Mouse (Mus musculus) cerebellum, adult (tissue): ENCODE data around the gene Recql.

Experiments used
- ATAC-seq: cut with Nextera tagmentation; 2 replicates; pipeline ENCODE4 v1.9.2; 2017; ENCODE audit warnings: mild to moderate bottlenecking, moderate library complexity, mixed read lengths; ENCODE audit not compliant: insufficient number of reproducible peaks, low FRiP score, low TSS enrichment

Gene Recql

DNA sequence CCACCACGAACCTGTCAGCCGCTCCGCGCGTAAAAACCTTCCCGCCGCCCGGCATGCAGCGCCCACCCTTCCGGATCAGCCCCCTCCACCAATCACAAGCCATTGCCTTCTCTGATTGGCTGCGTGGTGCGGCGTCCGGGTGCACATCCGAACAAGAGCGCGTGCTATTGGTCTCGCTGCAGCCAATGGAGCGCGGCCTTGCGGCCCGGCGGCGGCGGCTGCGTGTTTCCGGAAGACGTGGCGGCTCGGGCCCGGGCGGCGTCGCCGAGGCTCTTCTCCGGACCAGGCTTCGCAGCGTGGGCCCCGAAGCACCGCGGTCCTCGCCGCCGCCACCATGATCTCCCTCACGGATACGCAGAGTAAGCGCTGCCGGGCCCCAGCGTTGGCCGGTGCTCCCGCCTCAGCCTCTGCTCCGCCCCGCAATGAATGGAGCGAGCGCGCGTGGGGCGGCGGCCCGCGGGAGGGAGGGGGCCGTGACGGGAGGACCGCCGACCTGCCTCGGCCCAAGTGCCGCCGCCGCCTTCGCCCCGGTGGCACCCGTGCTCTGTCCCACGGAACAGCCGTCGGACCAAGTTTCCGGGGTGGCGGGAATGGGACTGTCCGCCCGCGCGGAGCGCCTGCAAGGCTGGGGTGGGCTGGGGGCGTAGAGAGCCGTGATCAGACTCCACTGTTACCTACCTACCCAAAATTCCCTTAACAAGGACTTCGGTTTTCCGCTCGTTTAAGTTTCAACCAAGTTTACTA, at the start of gene Recql, which contains the start of gene Golt1b:
Recql (minus strand) TSS at position 77 of the 744 bp plus-strand sequence.
Golt1b (plus strand) TSS at position 211 of the 744 bp plus-strand sequence.
- ATAC-seq = peak; percentile 99

GRCm38 (mm10) chr6:142429072-142429471, 42.2 kb upstream of the Recql start:
- ATAC-seq = no peak

DNA sequence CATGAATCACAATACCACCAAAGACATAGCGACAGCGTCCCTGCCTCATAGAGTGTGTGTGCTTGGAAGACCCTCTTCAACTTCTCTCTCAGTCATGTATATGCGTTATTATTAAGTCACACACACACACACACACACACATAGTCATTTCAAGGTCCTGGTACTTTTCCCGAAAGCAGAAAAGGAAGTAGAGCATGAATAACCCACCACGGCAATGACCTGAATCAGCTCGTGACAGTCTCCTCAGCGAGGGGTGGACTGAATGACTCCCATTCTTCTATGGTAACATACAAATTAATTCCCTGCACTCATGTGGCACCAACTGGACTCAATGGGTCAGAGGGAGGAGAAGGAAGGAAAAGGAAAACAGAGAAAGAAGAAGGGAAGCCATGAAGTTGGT, 38.1 kb upstream of the Recql start:
- no peak for ATAC-seq

- no peak for ATAC-seq
These were observed 27.7 kb upstream of the Recql start for GRCm38 (mm10) chr6:142414597-142414996.

- no peak for ATAC-seq
These were observed 27.0 kb upstream of the Recql start for GRCm38 (mm10) chr6:142413845-142414244.

DNA sequence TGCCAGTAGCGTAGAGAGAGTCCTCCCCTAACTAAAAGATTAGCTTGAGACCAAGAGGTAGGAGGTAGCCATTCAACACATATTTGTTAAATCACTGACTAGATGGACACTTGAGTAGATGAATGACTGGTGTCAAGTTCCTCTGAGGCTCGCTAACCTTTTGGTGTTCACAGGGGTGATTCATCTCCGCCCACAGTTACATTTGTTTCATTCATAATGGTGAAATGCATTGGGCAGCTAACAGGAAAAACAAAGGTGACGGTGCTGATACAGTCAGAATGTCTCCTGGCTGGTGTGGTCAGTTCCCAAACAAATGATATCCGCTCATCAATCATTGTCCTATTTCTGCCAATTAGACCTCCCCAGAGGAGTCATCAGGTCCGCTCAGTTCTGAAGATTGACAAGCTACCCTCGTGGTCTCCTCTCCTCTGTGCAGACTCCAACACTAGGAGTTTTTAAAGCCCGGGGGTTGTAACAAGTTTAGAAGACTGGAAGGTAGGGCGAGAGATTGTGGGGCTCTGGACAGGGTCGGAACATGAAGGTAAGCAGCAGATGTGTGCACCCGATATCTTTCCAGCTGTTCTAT, 26.1 kb upstream of the Recql start, which contains the start of gene Spx:
Spx (plus strand) TSS at position 536 of the 586 bp plus-strand sequence.
- ATAC-seq = no peak

GRCm38 (mm10) chr6:142411140-142411539, 24.3 kb upstream of the Recql start:
- ATAC-seq = no peak

DNA sequence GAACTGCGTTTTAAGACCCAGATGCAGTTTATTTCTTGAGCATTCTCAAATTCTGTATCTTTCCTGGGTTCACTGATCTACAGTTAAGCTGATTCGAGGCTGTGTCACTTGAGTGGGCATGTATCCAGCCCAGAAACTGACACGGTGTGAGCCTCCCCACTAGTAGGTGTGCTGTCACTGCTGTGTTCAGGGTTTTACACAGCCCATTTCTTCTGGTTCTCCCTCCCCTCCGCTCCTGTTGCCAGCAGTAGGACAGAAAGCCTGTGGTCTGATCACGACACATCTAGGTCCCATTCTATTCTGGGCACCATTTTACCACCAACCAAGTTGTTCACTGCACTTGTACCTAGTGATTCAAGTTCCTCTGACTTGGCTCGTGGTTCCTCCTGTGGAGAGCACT, 8.9 kb upstream of the Recql start:
- ATAC-seq = no peak

GRCm38 (mm10) chr6:142394669-142395068, 7.8 kb upstream of the Recql start:
- peak; percentile 40; the same call in 1 of the 2 replicates for ATAC-seq

GRCm38 (mm10) chr6:142392312-142392711, 5.4 kb upstream of the Recql start:
- ATAC-seq = no peak

GRCm38 (mm10) chr6:142389101-142389500, 2.2 kb upstream of the Recql start:
- ATAC-seq = no peak

DNA sequence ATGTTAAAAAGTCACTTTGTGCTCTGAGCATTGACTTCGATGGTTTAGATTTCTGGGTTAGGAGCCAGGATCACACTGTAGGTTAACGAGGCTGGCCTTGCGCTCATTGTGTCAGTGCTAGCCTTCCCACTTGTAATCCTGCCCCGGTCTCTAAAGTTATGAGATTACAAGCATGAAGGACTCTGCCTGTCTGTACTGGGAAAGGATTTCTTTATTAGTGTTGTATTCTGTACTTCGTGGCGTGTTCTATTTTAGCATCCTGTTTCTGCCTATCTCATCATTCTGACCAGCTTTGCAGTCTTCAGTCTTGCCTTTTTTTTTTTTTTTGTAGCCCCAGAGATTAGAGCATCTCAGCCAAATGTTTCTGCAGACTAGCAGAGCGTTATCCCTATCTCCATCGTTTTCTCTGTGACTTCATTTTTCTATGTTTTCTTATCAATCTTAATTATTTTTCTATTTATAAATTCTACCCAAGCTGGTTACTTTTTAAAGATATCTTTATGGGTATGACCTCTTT, 926 bp upstream of the Recql start:
- ATAC-seq = no peak

- no peak for ATAC-seq
These were observed 439 bp downstream of the Recql start for GRCm38 (mm10) chr6:142386285-142387010.

DNA sequence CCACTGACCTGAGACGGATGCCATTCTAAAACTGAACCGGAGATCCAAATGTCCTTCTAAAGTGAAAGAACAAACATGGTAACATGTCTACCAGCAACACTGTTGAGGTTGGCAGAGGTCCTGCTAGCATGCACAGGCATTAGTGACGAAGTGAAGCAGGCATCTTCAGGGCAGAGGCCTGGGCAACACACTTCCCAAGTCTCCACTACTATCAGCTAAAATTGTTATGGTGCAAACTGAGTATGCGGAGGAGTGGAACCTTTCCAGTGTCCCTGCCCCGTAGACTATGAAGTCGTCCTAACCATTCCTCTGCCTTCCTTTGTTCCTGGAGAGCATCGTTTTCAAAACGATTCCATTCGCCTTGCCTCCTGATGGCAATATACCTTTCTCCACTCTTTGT, 2.4 kb downstream of the Recql start:
- ATAC-seq = no peak

DNA sequence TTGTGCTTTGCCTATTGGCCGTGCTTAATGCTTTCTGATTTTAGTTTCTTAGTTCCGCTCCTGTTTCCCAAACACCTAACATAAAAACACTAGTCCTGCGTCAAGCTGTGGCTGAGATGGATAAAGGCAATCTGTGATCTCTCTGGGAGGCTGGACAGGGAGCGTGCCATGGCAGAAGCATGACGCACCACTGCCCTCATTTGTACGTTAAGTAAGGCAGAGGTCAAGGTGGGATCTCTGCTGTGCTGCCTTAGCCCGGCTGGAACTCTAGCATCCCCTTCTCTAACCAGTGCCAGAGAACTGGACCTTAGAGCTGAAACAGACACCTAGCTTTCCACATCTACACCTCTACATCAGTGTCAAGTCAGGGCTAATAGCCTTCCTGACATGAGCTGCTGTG, 5.3 kb downstream of the Recql start:
- no peak for ATAC-seq

DNA sequence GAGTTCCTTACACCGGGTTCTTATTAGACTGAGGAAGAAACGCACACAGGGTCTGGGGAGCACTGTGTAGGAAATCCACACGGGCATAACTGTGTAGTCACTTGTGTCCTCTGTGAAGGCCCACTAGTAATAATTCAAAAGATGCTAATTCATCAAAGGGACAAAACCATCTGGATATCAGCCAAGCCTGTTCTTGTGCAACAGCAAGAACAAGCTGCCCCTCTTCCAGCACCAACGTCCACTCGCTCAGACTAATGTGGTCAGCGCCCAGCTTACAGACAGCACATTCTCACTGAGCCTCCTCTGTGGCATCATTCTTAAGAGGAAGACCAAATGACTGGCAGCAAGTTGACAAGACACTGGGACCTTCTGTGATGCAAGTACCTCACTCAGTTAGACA, 6.9 kb downstream of the Recql start:
- no peak for ATAC-seq

DNA sequence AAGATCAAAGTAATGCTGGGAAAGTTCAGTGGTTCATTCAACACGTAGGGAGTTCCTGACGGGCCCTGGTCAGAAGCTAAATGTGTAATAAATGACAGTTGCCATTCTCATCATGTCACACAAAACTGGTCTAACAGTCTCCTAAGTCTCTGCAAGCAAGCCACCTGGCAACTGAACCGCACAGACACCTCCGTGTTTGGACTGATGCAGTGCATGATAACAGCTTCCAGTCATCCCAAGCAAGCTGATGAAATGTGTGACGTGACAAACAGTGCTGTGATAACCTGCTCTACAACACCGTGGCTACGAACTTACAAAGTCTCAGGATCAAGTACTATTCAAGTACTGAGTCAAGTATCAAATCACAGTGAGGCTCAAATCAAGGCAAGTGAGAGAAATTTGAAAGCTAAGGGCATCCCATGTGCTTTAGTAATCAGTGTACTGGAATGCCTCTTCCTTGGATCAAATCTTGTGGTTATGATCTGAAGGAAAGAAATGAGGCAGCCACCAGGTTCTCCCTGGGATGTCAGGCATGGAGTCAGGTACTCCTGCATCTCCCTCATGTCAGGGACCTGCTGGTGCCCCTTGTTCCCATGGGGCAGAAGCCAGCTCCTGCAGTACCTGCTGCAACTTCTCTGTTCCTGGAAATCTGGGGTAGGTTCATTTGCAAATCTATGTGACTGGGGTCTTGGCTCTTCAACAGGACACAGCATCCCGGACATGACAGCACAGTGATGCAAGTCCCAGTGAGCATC, 8.1 kb downstream of the Recql start:
- no peak for ATAC-seq

DNA sequence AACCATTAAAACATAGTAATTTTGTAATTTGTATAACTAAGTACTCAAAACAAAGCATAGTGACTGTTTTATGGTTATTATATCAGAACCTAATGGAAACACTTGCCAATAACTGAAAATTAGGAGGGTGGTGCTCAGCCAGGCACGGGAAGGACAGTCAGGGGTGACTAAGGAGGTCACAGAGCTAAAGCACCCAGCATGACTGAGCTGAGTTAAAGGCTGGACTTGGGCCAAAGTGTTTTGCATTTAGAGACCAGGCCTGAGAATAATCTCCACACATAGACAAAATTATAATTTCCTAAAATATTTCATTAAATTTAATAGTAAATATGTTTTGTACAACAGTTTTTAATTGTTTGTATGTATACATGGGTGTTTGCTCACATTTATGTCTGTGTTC, 9.8 kb downstream of the Recql start:
- no peak for ATAC-seq

- no peak for ATAC-seq
These were observed 17.3 kb downstream of the Recql start for GRCm38 (mm10) chr6:142369568-142369967.

DNA sequence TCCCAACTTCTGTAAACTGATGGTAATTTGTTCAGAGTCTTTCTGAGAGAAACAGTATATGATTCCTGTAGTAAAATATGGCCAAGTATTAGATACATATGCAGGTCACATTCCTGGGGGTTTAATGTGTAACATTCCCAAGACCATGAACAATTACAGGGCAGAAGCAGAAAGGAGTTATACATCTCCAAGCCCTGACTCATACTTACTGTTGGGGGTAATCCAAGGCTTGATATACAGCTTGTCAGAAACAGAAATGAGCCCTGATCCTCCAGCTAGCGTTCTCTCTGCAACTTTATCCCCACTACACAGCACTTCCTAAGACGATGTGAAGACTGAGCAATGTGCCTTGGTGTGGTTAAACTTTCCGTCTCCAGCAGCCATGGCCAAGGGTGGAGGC, 19.3 kb downstream of the Recql start:
- ATAC-seq = no peak
